Mouse (Mus musculus): ENCODE measurements around the gene Emilin1. TPM values are rescaled to one million over a fixed set of nuclear protein-coding genes. Genes with fewer than 3 reads are reported as not detected.

Emilin1 gene
- polyA plus RNA-seq, 1 experiment from 2014 or later, result 204 TPM

DNA sequence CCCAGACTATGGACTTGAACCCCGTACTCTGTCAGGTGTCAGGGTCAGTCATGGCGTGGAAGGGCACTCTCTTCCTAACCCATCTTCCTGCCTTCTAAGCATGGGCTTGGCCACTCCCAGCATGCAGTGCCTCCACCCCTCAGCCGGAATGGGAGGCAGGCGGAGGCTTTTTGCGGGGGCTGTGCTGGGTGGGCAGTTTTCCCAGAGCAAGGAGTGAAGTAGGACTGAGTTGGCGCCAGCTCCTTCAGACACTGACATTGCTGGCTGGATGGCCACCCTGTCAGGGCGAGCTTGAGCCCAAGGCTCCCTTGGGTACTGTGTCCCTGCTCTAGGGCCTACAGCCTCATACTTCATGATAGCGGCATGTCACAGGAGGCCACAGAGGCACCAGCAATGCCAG is 55.2 kb downstream of the Emilin1 start, which contains the start of gene Tcf23:
TSS of gene Tcf23 (plus strand) at position 247 of the 400 bp plus-strand sequence.
- ATAC-seq (replicated peaks; ENCODE audit: low FRiP score, low read depth), result peak; percentile 37; the same call in 1 of the 2 replicates

DNA sequence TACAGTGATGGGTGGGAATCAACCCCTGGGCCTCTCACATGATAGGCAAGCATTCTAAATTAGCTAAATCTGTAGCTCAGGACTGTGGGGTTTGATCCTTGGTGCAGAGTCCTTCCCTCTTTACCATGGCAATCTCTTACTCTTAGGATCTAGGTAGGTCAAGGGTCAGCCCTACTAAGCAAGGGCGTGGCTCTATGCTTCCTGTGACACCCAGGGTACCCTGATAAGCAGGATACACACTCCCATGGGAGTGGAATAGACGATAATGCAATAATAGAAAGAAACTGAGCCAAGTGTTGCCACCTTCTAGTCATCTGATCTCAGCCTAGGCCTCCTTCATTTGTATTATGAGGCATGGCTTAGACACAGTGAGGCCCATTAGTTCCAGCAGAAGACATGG is 56.2 kb downstream of the Emilin1 start:
- Histone ChIP-seq H3K4me3 (replicated peaks; ENCODE audit: low read depth, low read length) (no peak overlapping the region), H3K27me3 (ENCODE audit: insufficient read depth, low read length) (no peaks in the 10 kb centered on the region), H3K4me2 (ENCODE audit: low read length) (no peak overlapping the region), H3K27ac (no peak overlapping the region), H3K4me1 (replicated peaks; ENCODE audit: insufficient read depth, low read length) (no peaks in the 10 kb centered on the region; the same call in 1 of the 2 replicates), H3K9me3 (replicated peaks; ENCODE audit: low read length) (no peaks in the 10 kb centered on the region), H3K36me3 (ENCODE audit: insufficient read depth, low read length) (no peaks in the 10 kb centered on the region), H3K9ac (ENCODE audit: low read depth, low read length) (no peak overlapping the region)
- no peak for DNase-seq (ENCODE audit: low spot score)
- 79% methylated on average over 2 of the region's 2 CpGs for WGBS
- TF ChIP-seq CTCF (IDR thresholded peaks at IDR 0.05; ENCODE audit: low read depth), result no peak
- no peak for ATAC-seq (replicated peaks; ENCODE audit: low FRiP score, low read depth)

More for the DNA sequence above, 55.2 kb downstream of the Emilin1 start, which contains the start of gene Tcf23:
- no peaks in the 10 kb centered on the region for H3K27me3 ChIP-seq (ENCODE audit: insufficient read depth, low read length)
- H3K9me3 ChIP-seq (replicated peaks; ENCODE audit: low read length), result no peaks in the 10 kb centered on the region
- H3K9ac ChIP-seq (ENCODE audit: low read depth, low read length), result no peak within 1 kb of the TSS
- 45% methylated on average over 8 of the region's 8 CpGs for WGBS
- no peak within 1 kb of the TSS for H3K4me2 ChIP-seq (ENCODE audit: low read length)
- no peaks in the 10 kb centered on the region for H3K4me1 ChIP-seq (replicated peaks; ENCODE audit: insufficient read depth, low read length)
- peak; percentile 70 for DNase-seq (ENCODE audit: low spot score)
- TF ChIP-seq CTCF (IDR thresholded peaks at IDR 0.05; ENCODE audit: low read depth), result 0 out of 2 replicates have a peak, but pooled peaks have one; percentile 1
- H3K36me3 ChIP-seq (ENCODE audit: insufficient read depth, low read length), result no peaks in the 10 kb centered on the region
- no peak within 1 kb of the TSS for H3K27ac ChIP-seq
- H3K4me3 ChIP-seq (replicated peaks; ENCODE audit: low read depth, low read length), result no peak within 1 kb of the TSS

Other genes with a start within 250 kb of the Emilin1 start
- gene Cenpa, start 246.6 kb upstream of the Emilin1 start, polyA plus RNA-seq (2015; fragmentation: Nextera tagmentation; extraction: Ambion mirVana), result 171 and 175 TPM in 2 replicates
- gene Dpysl5, start 201.8 kb upstream of the Emilin1 start, polyA plus RNA-seq (2015; fragmentation: Nextera tagmentation; extraction: Ambion mirVana), result 1.7 and 2.1 TPM in 2 replicates
- gene Mapre3, start 98.8 kb upstream of the Emilin1 start, polyA plus RNA-seq (2015; fragmentation: Nextera tagmentation; extraction: Ambion mirVana), result 20.6 and 23.0 TPM in 2 replicates
- 67.3 and 74.5 TPM in 2 replicates for gene Tmem214, start 45.4 kb upstream of the Emilin1 start, polyA plus RNA-seq (2015; fragmentation: Nextera tagmentation; extraction: Ambion mirVana)
- 17.3 and 17.5 TPM in 2 replicates for gene Agbl5, start 24.7 kb upstream of the Emilin1 start, polyA plus RNA-seq (2015; fragmentation: Nextera tagmentation; extraction: Ambion mirVana)
- gene Ost4, start 5.6 kb upstream of the Emilin1 start, polyA plus RNA-seq (2015; fragmentation: Nextera tagmentation; extraction: Ambion mirVana), result 466 and 517 TPM in 2 replicates
- 68.9 and 70.6 TPM in 2 replicates for gene Khk, start 8.0 kb downstream of the Emilin1 start, polyA plus RNA-seq (2015; fragmentation: Nextera tagmentation; extraction: Ambion mirVana)
- 47.4 and 52.2 TPM in 2 replicates for gene Cgref1, start 32.2 kb downstream of the Emilin1 start, polyA plus RNA-seq (2015; fragmentation: Nextera tagmentation; extraction: Ambion mirVana)
- gene Preb, start 47.0 kb downstream of the Emilin1 start, polyA plus RNA-seq (2015; fragmentation: Nextera tagmentation; extraction: Ambion mirVana), result 103 and 117 TPM in 2 replicates
- gene Tcf23, start 55.3 kb downstream of the Emilin1 start, polyA plus RNA-seq (2015; fragmentation: Nextera tagmentation; extraction: Ambion mirVana), result 2.2 and 2.3 TPM in 2 replicates
- gene Atraid, start 134.9 kb downstream of the Emilin1 start, polyA plus RNA-seq (2015; fragmentation: Nextera tagmentation; extraction: Ambion mirVana), result 271 and 290 TPM in 2 replicates
- gene Slc5a6, start 135.5 kb downstream of the Emilin1 start, polyA plus RNA-seq (2015; fragmentation: Nextera tagmentation; extraction: Ambion mirVana), result 13.4 and 15.1 TPM in 2 replicates
- 11.8 and 13.9 TPM in 2 replicates for gene Cad, start 141.4 kb downstream of the Emilin1 start, polyA plus RNA-seq (2015; fragmentation: Nextera tagmentation; extraction: Ambion mirVana)
- not detected in 2 replicates for gene Dnajc5g, start 192.9 kb downstream of the Emilin1 start, polyA plus RNA-seq (2015; fragmentation: Nextera tagmentation; extraction: Ambion mirVana)
- 1.1 TPM in 2 replicates for gene Slc30a3, start 194.8 kb downstream of the Emilin1 start, polyA plus RNA-seq (2015; fragmentation: Nextera tagmentation; extraction: Ambion mirVana)
- not detected in 2 replicates for gene Trim54, start 203.3 kb downstream of the Emilin1 start, polyA plus RNA-seq (2015; fragmentation: Nextera tagmentation; extraction: Ambion mirVana)
- 0.31 TPM in 1 of 2 replicates, not detected in the other for gene Ucn, start 225.4 kb downstream of the Emilin1 start, polyA plus RNA-seq (2015; fragmentation: Nextera tagmentation; extraction: Ambion mirVana)
- 45.3 and 56.0 TPM in 2 replicates for gene Mpv17, start 240.8 kb downstream of the Emilin1 start, polyA plus RNA-seq (2015; fragmentation: Nextera tagmentation; extraction: Ambion mirVana)